Mouse (Mus musculus): ENCODE results near the gene Pitpnc1. TPM values are rescaled to one million over a fixed set of nuclear protein-coding genes. Genes with fewer than 3 reads are reported as not detected.
"Not testable (repeated sequence)": the region's sequence is repeated elsewhere in the genome, so short reads cannot be mapped to it uniquely, and the experiment has no call there.

The Pitpnc1 gene
- polyA plus RNA-seq (2015; fragmentation: Nextera tagmentation; extraction: Ambion mirVana), result 16.2 and 16.8 TPM in 2 replicates

DNA sequence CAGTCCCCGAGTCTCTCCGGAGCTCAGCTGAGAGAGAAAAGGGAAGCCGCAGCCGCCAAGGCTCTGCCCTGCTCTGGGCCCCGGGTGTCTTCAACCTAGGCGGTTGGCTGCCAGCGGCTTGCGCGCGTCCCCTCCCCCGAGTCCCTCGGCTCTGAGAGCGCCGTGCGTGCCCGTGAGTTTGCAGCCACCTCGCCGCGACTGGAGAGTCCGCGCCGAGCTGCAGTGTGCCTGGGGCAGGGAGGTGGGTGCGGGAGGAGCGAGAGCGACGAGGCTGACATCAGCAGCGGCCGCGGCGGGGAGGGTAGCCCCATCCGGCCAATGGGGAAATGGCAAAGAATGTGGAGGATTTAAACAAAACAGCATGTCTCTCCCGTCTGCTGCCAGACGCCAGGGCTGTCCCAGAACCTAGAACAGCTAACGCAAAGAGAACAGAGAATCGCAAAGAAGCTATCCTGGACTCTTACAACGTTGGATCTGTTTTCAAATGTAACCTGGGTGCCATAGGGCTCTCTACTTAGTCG is at the start of gene Pitpnc1:
Pitpnc1 (minus strand) TSS at position 179 of the 521 bp plus-strand sequence.
- H3K36me3 ChIP-seq (ENCODE audit: control insufficient read depth, insufficient read depth, low read length), result no peaks in the 10 kb centered on the region
- WGBS, result 0% methylated on average over 37 of the region's 37 CpGs
- peak within 1 kb of the TSS; percentile 90 for H3K9ac ChIP-seq (ENCODE audit: low read length)
- peak within 1 kb of the TSS; percentile 96 for H3K27ac ChIP-seq (ENCODE audit: low read length)
- peak; percentile 87 for ATAC-seq (ENCODE audit: low read depth)
- H3K4me3 ChIP-seq (ENCODE audit: low read length), result peak within 1 kb of the TSS; percentile 91
- no peaks in the 10 kb centered on the region for H3K27me3 ChIP-seq (ENCODE audit: control insufficient read depth, insufficient read depth, low read depth, low read length)
- H3K4me1 ChIP-seq (replicated peaks; ENCODE audit: control insufficient read depth, insufficient read depth, low read length), result peaks cover 31% of the 10 kb centered on the region
- no peaks in the 10 kb centered on the region for H3K9me3 ChIP-seq (ENCODE audit: control insufficient read depth, low read length)
- H3K4me2 ChIP-seq (ENCODE audit: low read depth, low read length), result peak within 1 kb of the TSS; percentile 94

DNA sequence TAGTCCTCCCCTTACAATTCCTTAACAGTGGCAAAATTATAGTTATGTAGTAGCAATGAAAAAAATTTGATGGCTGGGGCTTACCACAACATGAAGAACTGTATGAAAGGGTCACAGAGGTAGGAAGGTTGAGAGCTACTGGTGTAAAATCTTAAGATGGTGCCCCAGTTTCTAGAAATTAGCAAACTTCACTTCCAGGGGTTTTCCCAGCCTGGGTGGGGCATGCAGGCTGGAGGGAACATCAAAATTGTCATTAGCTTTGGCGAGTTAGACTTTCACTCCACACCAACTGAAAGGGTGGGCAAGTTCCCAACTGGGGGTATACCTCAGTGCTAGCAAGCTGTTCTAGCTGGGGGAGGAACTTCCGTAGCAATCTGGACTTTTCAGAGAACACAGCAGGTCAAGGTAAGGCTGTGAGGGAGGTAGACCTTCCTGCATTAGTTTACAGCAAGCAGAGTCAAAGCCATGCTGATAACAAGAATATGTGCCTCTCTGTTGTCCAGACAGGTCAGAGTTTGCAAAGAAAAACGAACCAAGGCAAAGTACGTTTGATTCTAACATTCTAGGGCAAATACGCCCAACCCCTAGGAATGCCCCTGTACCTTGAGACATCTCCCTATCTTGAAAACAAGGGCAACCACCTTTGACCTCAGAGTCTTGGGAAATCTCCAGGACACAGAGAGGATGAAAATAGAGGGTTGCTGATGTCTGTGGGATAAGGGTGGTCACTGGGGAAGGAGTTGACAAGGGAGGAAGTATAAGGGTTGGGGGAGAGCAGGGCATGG is 48.3 kb upstream of the Pitpnc1 start:
- H3K36me3 ChIP-seq (ENCODE audit: control insufficient read depth, insufficient read depth, low read length), result no peaks in the 10 kb centered on the region
- H3K27ac ChIP-seq (ENCODE audit: low read length), result no peak overlapping the region
- no peak overlapping the region for H3K9ac ChIP-seq (ENCODE audit: low read length)
- no peaks in the 10 kb centered on the region for H3K27me3 ChIP-seq (ENCODE audit: control insufficient read depth, insufficient read depth, low read depth, low read length)
- H3K4me1 ChIP-seq (replicated peaks; ENCODE audit: control insufficient read depth, insufficient read depth, low read length), result no peaks in the 10 kb centered on the region
- H3K9me3 ChIP-seq (ENCODE audit: control insufficient read depth, low read length), result no peaks in the 10 kb centered on the region
- no peak for ATAC-seq (ENCODE audit: low read depth)
- no peak overlapping the region for H3K4me3 ChIP-seq (ENCODE audit: low read length)
- WGBS, result 56% methylated on average over 5 of the region's 5 CpGs
- H3K4me2 ChIP-seq (ENCODE audit: low read depth, low read length), result no peak overlapping the region

DNA sequence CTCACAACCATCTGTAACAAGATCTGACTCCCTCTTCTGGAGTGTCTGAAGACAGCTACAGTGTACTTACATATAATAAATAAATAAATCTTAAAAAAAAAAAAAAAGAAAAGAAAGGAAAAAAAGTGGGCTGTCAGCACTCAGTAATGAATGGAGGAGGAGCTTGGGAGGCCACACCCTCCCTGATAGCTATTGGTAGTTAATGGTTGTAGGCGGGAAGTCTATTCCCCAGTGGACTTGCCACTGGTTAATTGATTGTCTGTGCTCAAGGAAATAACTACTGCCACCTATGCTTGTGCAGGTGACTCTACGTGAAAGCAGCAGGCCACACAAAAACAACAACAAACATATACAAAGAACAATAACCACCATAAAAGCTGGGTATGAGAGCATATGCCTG is 45.9 kb upstream of the Pitpnc1 start:
- no peaks in the 10 kb centered on the region for H3K36me3 ChIP-seq (ENCODE audit: control insufficient read depth, insufficient read depth, low read length)

DNA sequence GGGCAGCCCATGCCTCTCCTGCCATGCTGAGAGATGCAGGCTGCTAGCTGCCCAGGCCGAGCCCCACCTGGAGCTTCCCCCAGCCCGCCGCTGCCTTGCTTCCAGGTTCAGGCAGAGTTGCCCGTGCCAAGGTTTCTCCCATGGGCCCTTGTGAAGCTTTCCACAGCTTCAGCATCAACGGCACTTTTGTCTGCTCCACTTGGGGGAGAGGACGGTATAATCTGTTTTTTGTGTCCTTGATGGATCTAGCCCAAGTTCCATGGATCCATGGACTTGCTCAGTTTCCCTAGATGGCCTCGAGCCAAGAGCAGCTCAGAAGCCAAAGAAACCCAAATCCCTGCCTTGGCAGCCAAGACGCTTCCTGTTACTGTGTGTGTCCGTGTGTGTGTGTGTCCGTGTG is 42.5 kb upstream of the Pitpnc1 start:
- WGBS, result 50% methylated on average over 10 of the region's 10 CpGs

More for the DNA sequence above, 45.9 kb upstream of the Pitpnc1 start:
- Histone ChIP-seq H3K4me2 (ENCODE audit: low read depth, low read length) (no peak overlapping the region), H3K9me3 (ENCODE audit: control insufficient read depth, low read length) (no peaks in the 10 kb centered on the region), H3K27me3 (ENCODE audit: control insufficient read depth, insufficient read depth, low read depth, low read length) (no peaks in the 10 kb centered on the region), H3K9ac (ENCODE audit: low read length) (no peak overlapping the region), H3K27ac (ENCODE audit: low read length) (no peak overlapping the region), H3K4me3 (ENCODE audit: low read length) (no peak overlapping the region), H3K4me1 (replicated peaks; ENCODE audit: control insufficient read depth, insufficient read depth, low read length) (peaks cover 4% of the 10 kb centered on the region; the same call in 1 of the 2 replicates)
- ATAC-seq (ENCODE audit: low read depth), result no peak
- WGBS, result 92% methylated on average over 2 of the region's 2 CpGs

DNA sequence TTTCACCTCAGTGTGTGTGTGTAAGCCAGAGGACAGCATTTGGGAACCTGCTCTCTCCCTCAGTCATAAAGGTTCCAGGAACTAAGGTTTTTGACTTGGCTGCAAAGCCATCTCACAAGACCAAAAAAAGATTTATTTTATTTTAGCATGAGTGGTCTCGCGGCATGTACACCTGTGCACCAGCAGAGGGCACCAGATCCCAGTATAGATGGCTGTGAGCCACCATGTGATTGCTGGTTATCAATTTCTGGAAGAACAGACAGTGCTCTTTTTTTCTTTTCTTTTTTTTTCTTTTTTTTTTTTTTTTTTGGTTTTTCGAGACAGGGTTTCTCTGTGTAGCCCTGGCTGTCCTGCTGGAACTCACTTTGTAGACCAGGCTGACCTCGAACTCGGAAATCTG is 41.5 kb upstream of the Pitpnc1 start:
- not testable (repeated sequence) for ATAC-seq (ENCODE audit: low read depth); H3K4me1 ChIP-seq (replicated peaks; ENCODE audit: control insufficient read depth, insufficient read depth, low read length); H3K36me3 ChIP-seq (ENCODE audit: control insufficient read depth, insufficient read depth, low read length); H3K27ac ChIP-seq (ENCODE audit: low read length); H3K27me3 ChIP-seq (ENCODE audit: control insufficient read depth, insufficient read depth, low read depth, low read length); H3K4me3 ChIP-seq (ENCODE audit: low read length); H3K9ac ChIP-seq (ENCODE audit: low read length); H3K4me2 ChIP-seq (ENCODE audit: low read depth, low read length); H3K9me3 ChIP-seq (ENCODE audit: control insufficient read depth, low read length)
- 42% methylated on average over 5 of the region's 5 CpGs for WGBS

More for the DNA sequence above, 42.5 kb upstream of the Pitpnc1 start:
- Histone ChIP-seq H3K4me3 (ENCODE audit: low read length) (no peak overlapping the region), H3K27ac (ENCODE audit: low read length) (no peak overlapping the region), H3K36me3 (ENCODE audit: control insufficient read depth, insufficient read depth, low read length) (no peaks in the 10 kb centered on the region), H3K27me3 (ENCODE audit: control insufficient read depth, insufficient read depth, low read depth, low read length) (no peaks in the 10 kb centered on the region), H3K9me3 (ENCODE audit: control insufficient read depth, low read length) (no peaks in the 10 kb centered on the region), H3K4me1 (replicated peaks; ENCODE audit: control insufficient read depth, insufficient read depth, low read length) (peaks cover 8% of the 10 kb centered on the region), H3K9ac (ENCODE audit: low read length) (no peak overlapping the region), H3K4me2 (ENCODE audit: low read depth, low read length) (no peak overlapping the region)
- ATAC-seq (ENCODE audit: low read depth), result peak; percentile 13; the same call in 1 of the 2 replicates

DNA sequence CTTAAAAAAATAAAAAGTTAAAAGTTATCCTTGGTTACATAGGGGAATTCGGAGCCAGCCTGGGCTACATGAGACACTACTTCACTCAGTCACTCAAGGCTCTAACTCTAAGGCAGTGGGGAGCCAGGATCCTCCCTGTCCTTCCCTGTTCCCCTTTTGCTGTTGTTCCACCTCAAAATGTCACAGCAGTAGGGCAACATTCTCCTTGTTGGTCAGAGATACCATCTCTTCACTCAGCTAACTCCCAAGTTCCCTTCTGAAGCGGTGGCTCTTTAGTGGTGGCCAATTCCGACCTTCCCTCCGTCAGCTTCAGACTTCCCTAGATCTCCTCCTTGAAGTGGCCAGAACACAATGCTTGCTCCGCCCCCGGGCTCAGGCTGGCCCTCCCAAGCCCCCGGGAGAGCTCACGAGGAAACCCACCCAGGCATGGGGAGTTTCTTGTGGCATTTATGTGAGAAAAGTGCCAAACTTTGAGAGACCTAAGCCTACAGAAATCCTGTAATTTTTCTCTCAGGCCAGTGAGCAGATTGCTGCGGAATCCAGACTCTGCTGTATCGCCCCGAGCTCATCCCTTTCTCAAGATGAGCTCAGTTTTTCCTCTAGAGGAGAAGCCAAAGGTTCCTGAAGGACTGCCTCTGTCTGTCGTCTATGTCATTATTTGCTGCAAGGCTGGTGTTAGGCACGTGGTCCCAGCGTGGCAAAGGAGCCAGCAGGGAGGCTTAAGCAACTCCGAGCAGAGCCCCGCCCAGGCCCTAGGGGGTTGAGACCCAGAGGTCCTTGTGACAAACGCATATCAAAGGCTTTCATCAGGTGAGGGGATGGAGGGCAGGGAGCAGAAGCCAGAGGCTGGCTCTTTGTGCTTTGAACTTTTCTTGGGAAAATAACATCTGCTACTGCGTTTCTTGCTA is 40.1 kb upstream of the Pitpnc1 start:
- Histone ChIP-seq H3K36me3 (ENCODE audit: control insufficient read depth, insufficient read depth, low read length) (no peaks in the 10 kb centered on the region), H3K4me2 (ENCODE audit: low read depth, low read length) (peak overlapping the region; percentile 54), H3K9me3 (ENCODE audit: control insufficient read depth, low read length) (no peaks in the 10 kb centered on the region), H3K9ac (ENCODE audit: low read length) (peak overlapping the region; percentile 42; the same call in 1 of the 2 replicates), H3K4me3 (ENCODE audit: low read length) (peak overlapping the region; percentile 13), H3K27ac (ENCODE audit: low read length) (no peak overlapping the region), H3K4me1 (replicated peaks; ENCODE audit: control insufficient read depth, insufficient read depth, low read length) (peaks cover 8% of the 10 kb centered on the region), H3K27me3 (ENCODE audit: control insufficient read depth, insufficient read depth, low read depth, low read length) (no peaks in the 10 kb centered on the region)
- 4% methylated on average over 18 of the region's 18 CpGs for WGBS
- ATAC-seq (ENCODE audit: low read depth), result peak; percentile 49; the same call in 1 of the 2 replicates

DNA sequence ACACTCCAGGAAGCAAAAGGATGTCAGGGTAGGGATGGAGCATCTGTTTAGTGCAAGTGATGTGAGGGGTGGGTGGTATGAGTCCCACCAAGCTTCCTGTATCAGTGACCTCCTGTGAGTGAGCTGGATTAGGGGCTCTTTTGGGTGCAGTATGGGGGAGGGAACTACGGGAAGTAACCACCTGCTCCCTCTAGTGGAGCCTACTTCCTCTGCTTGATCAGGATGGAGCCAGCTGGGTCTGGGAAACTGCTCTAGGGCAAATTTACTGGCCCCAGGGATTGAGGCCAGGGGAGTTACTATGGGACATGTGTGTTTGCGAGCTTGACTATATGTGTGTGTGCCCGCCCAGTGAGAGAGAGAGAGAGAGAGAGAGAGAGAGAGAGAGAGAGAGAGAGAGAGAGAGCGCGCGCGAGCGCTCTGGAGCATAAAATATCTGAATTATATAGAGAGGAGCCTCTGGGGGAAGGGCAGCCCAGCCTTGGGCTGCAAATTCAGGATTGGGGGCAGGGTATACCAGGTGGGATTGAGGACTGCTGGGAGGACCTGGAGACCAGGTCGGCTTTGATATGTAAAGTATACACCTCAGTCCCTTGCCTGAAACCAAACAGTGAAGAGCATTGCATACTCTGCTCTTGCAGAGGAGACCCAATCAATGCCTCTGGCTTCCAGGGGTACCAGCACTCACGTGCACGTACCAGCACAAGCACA is 39.3 kb upstream of the Pitpnc1 start:
- Histone ChIP-seq H3K9ac (ENCODE audit: low read length) (no peak overlapping the region), H3K4me2 (ENCODE audit: low read depth, low read length) (no peak overlapping the region; the same call in 1 of the 2 replicates), H3K9me3 (ENCODE audit: control insufficient read depth, low read length) (no peaks in the 10 kb centered on the region), H3K4me1 (replicated peaks; ENCODE audit: control insufficient read depth, insufficient read depth, low read length) (peaks cover 8% of the 10 kb centered on the region), H3K27ac (ENCODE audit: low read length) (no peak overlapping the region), H3K4me3 (ENCODE audit: low read length) (no peak overlapping the region), H3K27me3 (ENCODE audit: control insufficient read depth, insufficient read depth, low read depth, low read length) (no peaks in the 10 kb centered on the region), H3K36me3 (ENCODE audit: control insufficient read depth, insufficient read depth, low read length) (no peaks in the 10 kb centered on the region)
- WGBS, result 23% methylated on average over 11 of the region's 11 CpGs
- ATAC-seq (ENCODE audit: low read depth), result peak; percentile 29

DNA sequence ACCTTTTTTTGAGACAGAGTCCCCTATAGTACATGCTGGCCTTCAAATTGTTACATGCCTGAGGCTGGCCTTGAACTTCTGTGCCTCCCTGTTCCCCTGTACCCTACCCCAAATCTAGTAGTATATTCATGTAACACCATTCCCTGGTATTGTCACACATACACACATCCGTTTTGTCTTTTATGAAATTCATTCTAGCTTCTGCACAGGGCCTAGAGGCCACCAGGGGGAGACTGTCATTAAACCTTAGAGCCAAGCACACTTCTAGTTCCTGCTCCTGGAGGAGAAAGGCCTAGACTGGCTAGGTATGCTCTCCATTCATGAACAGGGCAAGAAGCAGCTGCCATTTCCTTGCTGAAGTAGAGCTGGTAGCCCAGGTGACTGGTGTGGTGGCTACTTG is 35.8 kb upstream of the Pitpnc1 start:
- no peak for ATAC-seq (ENCODE audit: low read depth)
- H3K9ac ChIP-seq (ENCODE audit: low read length), result no peak overlapping the region
- no peak overlapping the region for H3K27ac ChIP-seq (ENCODE audit: low read length)
- 60% methylated on average over 1 of the region's 1 CpGs for WGBS
- no peaks in the 10 kb centered on the region for H3K36me3 ChIP-seq (ENCODE audit: control insufficient read depth, insufficient read depth, low read length)
- H3K4me1 ChIP-seq (replicated peaks; ENCODE audit: control insufficient read depth, insufficient read depth, low read length), result peaks cover 4% of the 10 kb centered on the region; the same call in 1 of the 2 replicates
- H3K27me3 ChIP-seq (ENCODE audit: control insufficient read depth, insufficient read depth, low read depth, low read length), result no peaks in the 10 kb centered on the region
- H3K4me3 ChIP-seq (ENCODE audit: low read length), result no peak overlapping the region
- H3K4me2 ChIP-seq (ENCODE audit: low read depth, low read length), result no peak overlapping the region
- no peaks in the 10 kb centered on the region for H3K9me3 ChIP-seq (ENCODE audit: control insufficient read depth, low read length)
